Mouse (Mus musculus) heart, adult 2 months (tissue): Measurements from ENCODE around the gene Fgf18.
A peak's percentile ranks its signal among the peaks of the same experiment; 100 is the strongest.

Source experiments
- CTCF ChIP-seq: fragments of 200-600 bp; IDR thresholded peaks from 2 replicates; pipeline ENCODE4 v1.8.1; 2022; ENCODE audit warnings: antibody characterized with exemption, mild to moderate bottlenecking, moderate library complexity
- EP300 ChIP-seq: fragments of 200-500 bp; IDR thresholded peaks from 2 replicates; pipeline ENCODE4 v1.6.1; 2011; ENCODE audit warnings: low read depth, low read length, control low read depth; ENCODE audit not compliant: insufficient read depth
- POLR2A ChIP-seq: fragments of 200-500 bp; IDR thresholded peaks from 2 replicates; pipeline ENCODE4 v1.6.1; 2011; ENCODE audit warnings: mild to moderate bottlenecking, low read depth, low read length, control low read depth; ENCODE audit not compliant: insufficient read depth

- peak; percentile 82 for TF ChIP-seq CTCF
- TF ChIP-seq POLR2A, result no peak
- TF ChIP-seq EP300, result no peak
Observed at GRCm38 (mm10) chr11:33097855-33098254, 49.3 kb downstream of the Fgf18 start.
